In the genomic region with DNA sequence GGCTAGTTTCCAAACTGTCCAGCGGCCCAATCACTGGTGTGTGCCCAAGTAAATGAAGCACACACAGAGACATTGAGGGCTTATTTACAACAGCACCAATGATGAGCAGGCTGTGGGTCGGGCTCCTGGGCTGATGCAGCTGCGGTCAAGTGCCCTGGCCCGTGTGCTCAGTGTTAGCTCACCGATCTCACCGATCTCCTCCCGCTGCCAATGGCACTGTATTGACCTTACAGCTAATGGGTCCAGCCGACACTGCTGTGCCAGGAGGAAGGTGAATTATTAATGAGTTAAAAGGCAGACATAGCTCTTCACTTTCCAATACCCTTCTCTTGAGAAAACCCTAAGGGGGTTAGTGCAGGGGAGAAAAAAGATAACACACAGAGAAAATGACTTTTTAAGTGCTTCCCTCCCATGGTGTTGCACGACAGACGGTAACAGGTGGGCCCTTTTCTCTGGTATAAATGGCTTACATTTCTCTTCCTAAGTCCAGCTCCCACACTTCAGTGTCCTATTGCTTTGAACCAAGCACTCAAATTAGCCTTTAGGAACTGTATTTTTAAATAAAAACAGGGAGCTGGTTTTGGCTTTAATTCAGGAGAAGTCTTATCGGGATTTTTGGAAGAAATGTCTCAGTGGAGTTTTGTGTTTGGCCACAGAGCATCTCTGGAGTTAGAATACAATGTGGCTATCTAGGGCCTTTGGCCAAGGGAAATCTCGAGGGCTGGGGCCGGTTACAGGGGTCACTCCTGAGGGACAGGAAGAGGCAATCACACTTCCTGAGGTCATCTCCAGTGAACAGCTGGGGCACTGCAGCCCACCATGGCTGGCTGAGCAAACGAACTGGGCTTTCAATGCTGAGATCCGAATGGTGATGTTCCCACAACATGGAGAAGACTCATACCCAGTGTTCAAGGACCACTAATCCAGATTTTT, we compare ENCODE assay signal across 17 mouse cellular contexts.
DNase-seq lines count a peak whose midpoint lies in the region; ATAC-seq and TF ChIP-seq lines count a peak whose summit lies in the region.
"Had no signal": no experiment of that assay in that cellular context is flagged by ENCODE, and none has a peak within 500 bp of the region (broad histone marks: within the 10 kb centered on the region; RNA-seq: fewer than 3 reads in every experiment).

No protein-coding gene starts in this region.

- no peaks in the 10 kb centered on the region for H3K9me3 ChIP-seq in midbrain, embryonic 12.5 days
- no peaks in the 10 kb centered on the region for H3K9me3 ChIP-seq in midbrain, postnatal 0 days (ENCODE audit: low read length)
- H3K9me3 ChIP-seq in heart, postnatal 0 days (replicated peaks; ENCODE audit: control insufficient read depth, low read length) = no peaks in the 10 kb centered on the region
- no peaks in the 10 kb centered on the region for H3K9me3 ChIP-seq in lung, postnatal 0 days (ENCODE audit: low read length)
- H3K9me3 ChIP-seq: hindbrain, embryonic 15.5 days; lung, embryonic 15.5 days had no signal

- peak overlapping the region; percentile 60; the same call in 1 of the 2 replicates for H3K27ac ChIP-seq in midbrain, embryonic 12.5 days (replicated peaks)
- H3K27ac ChIP-seq in midbrain, postnatal 0 days (ENCODE audit: low read depth, low read length) = no peak overlapping the region
- no peak overlapping the region for H3K27ac ChIP-seq in heart, postnatal 0 days (ENCODE audit: low read depth)
- H3K27ac ChIP-seq in lung, postnatal 0 days (ENCODE audit: low read length) = no peak overlapping the region
- H3K27ac ChIP-seq: lung, embryonic 15.5 days; stomach, postnatal 0 days had no signal

- no peaks in the 10 kb centered on the region for H3K36me3 ChIP-seq in midbrain, embryonic 12.5 days
- no peaks in the 10 kb centered on the region for H3K36me3 ChIP-seq in midbrain, postnatal 0 days (ENCODE audit: insufficient read depth, low read length)
- H3K36me3 ChIP-seq in heart, postnatal 0 days (replicated peaks; ENCODE audit: control insufficient read depth, insufficient read depth, low read length) = no peaks in the 10 kb centered on the region
- no peaks in the 10 kb centered on the region for H3K36me3 ChIP-seq in lung, postnatal 0 days (ENCODE audit: insufficient read depth, low read length)
- H3K36me3 ChIP-seq: hindbrain, embryonic 15.5 days; lung, embryonic 15.5 days had no signal

- TF ChIP-seq CTCF in midbrain, postnatal 0 days (IDR thresholded peaks at IDR 0.05) = no peak
- TF ChIP-seq CTCF in heart, postnatal 0 days (IDR thresholded peaks at IDR 0.05; ENCODE audit: low read depth) = no peak
- no peak for TF ChIP-seq CTCF in lung, postnatal 0 days (IDR thresholded peaks at IDR 0.05)

- no peaks in the 10 kb centered on the region for H3K27me3 ChIP-seq in midbrain, embryonic 12.5 days
- no peaks in the 10 kb centered on the region for H3K27me3 ChIP-seq in midbrain, postnatal 0 days (ENCODE audit: insufficient read depth, low read length)
- no peaks in the 10 kb centered on the region for H3K27me3 ChIP-seq in heart, postnatal 0 days (ENCODE audit: control insufficient read depth, insufficient read depth, low read length)
- H3K27me3 ChIP-seq in lung, postnatal 0 days (replicated peaks; ENCODE audit: insufficient read depth, low read length) = no peaks in the 10 kb centered on the region
- H3K27me3 ChIP-seq: hindbrain, embryonic 15.5 days; lung, embryonic 15.5 days had no signal

- no peak overlapping the region for H3K4me2 ChIP-seq in midbrain, embryonic 12.5 days (replicated peaks)
- no peak overlapping the region for H3K4me2 ChIP-seq in midbrain, postnatal 0 days (ENCODE audit: low read depth, low read length, poor library complexity, severe bottlenecking)
- H3K4me2 ChIP-seq in heart, postnatal 0 days (ENCODE audit: low read depth, low read length) = no peak overlapping the region
- H3K4me2 ChIP-seq in lung, postnatal 0 days (replicated peaks; ENCODE audit: low read depth, low read length) = no peak overlapping the region
- H3K4me2 ChIP-seq: hindbrain, embryonic 15.5 days; lung, embryonic 15.5 days had no signal

- H3K4me1 ChIP-seq in midbrain, embryonic 12.5 days = peaks cover 26% of the 10 kb centered on the region
- peaks cover 11% of the 10 kb centered on the region for H3K4me1 ChIP-seq in midbrain, postnatal 0 days (ENCODE audit: insufficient read depth, low read length)
- H3K4me1 ChIP-seq in heart, postnatal 0 days (ENCODE audit: control insufficient read depth, insufficient read depth) = peaks cover 8% of the 10 kb centered on the region; the same call in 1 of the 2 replicates
- H3K4me1 ChIP-seq in lung, postnatal 0 days (ENCODE audit: insufficient read depth, low read depth, low read length) = no peaks in the 10 kb centered on the region

- H3K4me3 ChIP-seq in midbrain, embryonic 12.5 days = no peak overlapping the region
- no peak overlapping the region for H3K4me3 ChIP-seq in midbrain, postnatal 0 days (ENCODE audit: low read depth, low read length)
- no peak overlapping the region for H3K4me3 ChIP-seq in heart, postnatal 0 days (ENCODE audit: low read depth, low read length)
- no peak overlapping the region for H3K4me3 ChIP-seq in lung, postnatal 0 days (ENCODE audit: low read depth, low read length)
- H3K4me3 ChIP-seq: hindbrain, embryonic 15.5 days; lung, embryonic 15.5 days had no signal

- TF ChIP-seq EP300 in heart, postnatal 0 days (IDR thresholded peaks at IDR 0.05; ENCODE audit: low read depth) = no peak
- no peak for TF ChIP-seq EP300 in lung, postnatal 0 days (IDR thresholded peaks at IDR 0.05)

- intact Hi-C loops in heart, postnatal 25 days (cut with DNase I) = no loop called here

- WGBS in midbrain, embryonic 12.5 days = 68% methylated on average over 15 of the region's 15 CpGs
- 66% methylated on average over 15 of the region's 15 CpGs for WGBS in midbrain, postnatal 0 days
- WGBS in heart, postnatal 0 days = 67% methylated on average over 15 of the region's 15 CpGs
- 49% methylated on average over 15 of the region's 15 CpGs for WGBS in lung, postnatal 0 days

- DNase-seq in heart, adult 8-10 months (ENCODE audit: low spot score) = peak; percentile 46
- DNase-seq in heart, postnatal 25 days (ENCODE audit: low spot score) = no peak
- DNase-seq in midbrain, postnatal 0 days (ENCODE audit: low spot score) = no peak
- no peak for DNase-seq in heart, postnatal 0 days (ENCODE audit: low spot score)
- DNase-seq in kidney, postnatal 4 days = peak; percentile 26 to 52
- DNase-seq in lung, postnatal 0 days (ENCODE audit: low spot score) = no peak
- DNase-seq in lung, postnatal 4 days = no peak
- DNase-seq: adrenal gland, adult 8-10 months; cerebellum, adult 9-11 months; embryo, embryonic 11 days; gastrocnemius, postnatal 25 days; liver; thymus, postnatal 36 days had no signal

- ATAC-seq in midbrain, embryonic 12.5 days (ENCODE audit: low FRiP score, low read depth) = no peak; the same call in 1 of the 2 replicates
- ATAC-seq in midbrain, postnatal 0 days (ENCODE audit: low FRiP score) = no peak
- ATAC-seq in heart, postnatal 0 days (ENCODE audit: insufficient read depth, low read depth) = peak; percentile 52; the same call in 1 of the 2 replicates
- ATAC-seq in lung, postnatal 0 days = no peak

- H3K9ac ChIP-seq in midbrain, embryonic 12.5 days (replicated peaks) = no peak overlapping the region
- no peak overlapping the region for H3K9ac ChIP-seq in midbrain, postnatal 0 days (replicated peaks; ENCODE audit: low read length, poor library complexity, severe bottlenecking)
- no peak overlapping the region for H3K9ac ChIP-seq in heart, postnatal 0 days (replicated peaks; ENCODE audit: low read depth, low read length)
- no peak overlapping the region for H3K9ac ChIP-seq in lung, postnatal 0 days (replicated peaks; ENCODE audit: low read depth)
- H3K9ac ChIP-seq: hindbrain, embryonic 15.5 days; lung, embryonic 15.5 days had no signal

Comparison
In these comparisons a context has a peak if more than half of its experiments do, and no peak if none do; other contexts are left out.
1. DNase-seq: peak in heart, adult 8-10 months (single experiment) and kidney, postnatal 4 days (2 of 2); none in heart, postnatal 25 days (single experiment), midbrain, postnatal 0 days (single experiment), heart, postnatal 0 days (single experiment), lung, postnatal 0 days (single experiment) and lung, postnatal 4 days (0 of 2).